Mouse (Mus musculus): ENCODE measurements at regions not wholly inside any gene's neighbourhood (a gene's known extent, or its start where the extent isn't known, plus 50 kb on each side); places are given as distances from the start of the nearest gene placed in this dataset.
"Not testable (repeated sequence)": the region's sequence is repeated elsewhere in the genome, so short reads cannot be mapped to it uniquely, and the experiment has no call there.

DNA sequence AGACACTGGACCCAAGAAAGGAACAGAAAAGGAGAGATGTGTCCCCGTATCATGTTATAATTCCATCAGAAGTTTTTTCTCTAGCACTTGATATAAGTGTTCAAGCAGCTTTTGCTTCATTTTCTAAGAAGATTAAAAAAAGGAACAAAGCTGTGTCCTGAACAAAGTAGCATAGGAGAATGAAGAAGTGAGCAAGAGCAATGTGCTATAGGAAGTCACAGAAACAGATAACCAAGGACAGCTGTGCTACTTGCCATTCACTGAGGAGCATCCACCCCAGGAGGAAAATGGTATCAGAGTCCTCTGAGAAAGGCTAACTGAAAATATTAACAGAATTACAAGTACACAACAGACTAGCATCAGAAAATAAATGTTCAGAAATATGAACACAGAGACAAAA lies 175.6 kb downstream of the Stard3nl start:
- TF ChIP-seq CTCF, EP300 (IDR thresholded peaks at IDR 0.05): not testable (repeated sequence)
